Mouse (Mus musculus) liver, embryonic 14.5 days (tissue): ENCODE data around the gene Prrc2b.

Experiments
- CTCF ChIP-seq: IDR thresholded peaks from 2 replicates; pipeline ENCODE4 v1.5.1; 2016; ENCODE audit warnings: antibody characterized with exemption, low read depth, control low read depth
- EP300 ChIP-seq: IDR thresholded peaks from 2 replicates; pipeline ENCODE4 v1.6.1; 2016; ENCODE audit warnings: antibody characterized with exemption, low read depth

DNA sequence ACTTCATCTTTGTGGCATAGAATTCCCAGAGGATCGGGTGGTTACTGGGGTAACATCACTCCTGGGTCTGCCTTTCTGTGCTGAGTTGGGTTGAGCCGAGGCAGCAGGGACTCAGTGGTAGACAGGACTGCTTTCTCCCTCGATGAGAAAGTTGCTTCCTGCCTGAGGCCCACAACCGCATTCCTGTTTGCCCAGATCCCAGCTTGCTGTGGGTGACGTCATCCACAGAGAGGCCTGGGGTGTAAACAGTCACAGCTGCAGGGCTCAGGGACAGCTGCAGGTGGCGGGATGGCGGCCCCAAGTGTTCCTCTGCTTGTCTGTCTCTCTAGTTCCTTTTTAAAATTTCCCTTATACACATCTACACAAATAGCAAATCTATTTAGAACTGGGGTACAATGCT is 16.9 kb downstream of the Prrc2b start:
- TF ChIP-seq CTCF (peak; percentile 47; the same call in 1 of the 2 replicates), EP300 (no peak)
